Mouse (Mus musculus): ENCODE results near the gene Opcml. TPM values are rescaled to one million over a fixed set of nuclear protein-coding genes. Genes with fewer than 3 reads are reported as not detected.

The Opcml gene
- total RNA-seq, 2 experiments from 2014 or later: 210 to 230 TPM

DNA sequence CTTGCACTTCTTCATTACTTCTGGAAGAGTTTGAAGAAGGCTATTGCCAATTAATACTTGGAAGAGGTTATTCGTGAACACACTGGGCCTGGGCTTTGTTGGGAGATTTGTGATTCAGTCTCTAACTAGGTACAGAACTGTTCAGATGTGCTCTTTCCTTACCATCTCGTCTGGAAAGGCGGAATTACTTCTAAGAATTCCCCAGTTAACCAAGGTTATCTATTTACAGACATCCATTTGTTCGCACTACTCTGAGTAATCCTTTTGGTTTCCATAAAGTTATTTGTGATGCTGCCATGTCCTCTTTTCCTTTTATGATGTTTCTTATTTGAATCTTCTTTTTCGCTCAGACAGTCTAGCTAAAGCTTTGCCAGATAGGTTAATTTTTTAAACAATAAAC, 630.2 kb downstream of the Opcml start:
- DNase-seq (ENCODE audit: low spot score in 2 of 2): no peak

DNA sequence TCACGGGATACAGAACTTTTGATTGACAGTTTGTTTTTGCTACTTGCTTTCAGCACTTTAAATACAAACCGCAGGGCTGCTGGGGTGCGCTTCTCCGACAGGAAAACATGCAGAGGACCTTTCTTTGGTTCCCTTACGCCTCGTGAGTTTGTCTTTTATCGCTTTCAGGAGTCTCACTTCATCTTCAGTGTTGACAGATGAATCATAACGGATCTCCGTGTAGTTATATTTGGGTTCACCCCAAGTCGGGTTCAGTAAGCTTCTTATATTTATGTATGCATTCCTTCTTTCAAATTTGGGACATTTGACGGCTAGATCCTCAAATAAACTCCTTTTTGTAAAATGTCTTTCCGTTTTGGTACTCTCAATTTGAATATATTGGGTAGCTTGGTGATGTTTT, 632.8 kb downstream of the Opcml start:
- DNase-seq (ENCODE audit: low spot score in 2 of 2): no peak

DNA sequence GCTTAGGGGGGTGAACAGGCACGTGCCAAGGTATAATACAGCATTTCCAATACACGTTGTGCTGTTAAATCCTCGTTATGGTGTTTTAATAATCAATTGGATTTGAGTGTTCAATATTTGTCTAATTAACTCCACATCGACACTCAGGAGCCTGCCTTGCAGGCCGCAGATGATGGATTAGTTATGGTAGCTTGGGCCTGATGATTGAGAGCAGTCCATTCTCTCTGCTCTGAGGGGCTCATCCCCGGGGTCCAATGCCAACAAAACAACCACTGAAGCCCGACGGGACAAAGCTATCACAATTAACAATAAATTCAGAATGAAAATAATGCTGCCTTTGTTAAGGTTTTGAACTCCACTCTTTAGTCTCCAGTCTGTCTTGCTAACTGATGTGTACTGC, 641.6 kb downstream of the Opcml start:
- no peak for DNase-seq (ENCODE audit: low spot score in 2 of 2)

GRCm38 (mm10) chr9:28438752-28439151, 648.2 kb downstream of the Opcml start:
- DNase-seq (ENCODE audit: low spot score in 2 of 2): no peak

DNA sequence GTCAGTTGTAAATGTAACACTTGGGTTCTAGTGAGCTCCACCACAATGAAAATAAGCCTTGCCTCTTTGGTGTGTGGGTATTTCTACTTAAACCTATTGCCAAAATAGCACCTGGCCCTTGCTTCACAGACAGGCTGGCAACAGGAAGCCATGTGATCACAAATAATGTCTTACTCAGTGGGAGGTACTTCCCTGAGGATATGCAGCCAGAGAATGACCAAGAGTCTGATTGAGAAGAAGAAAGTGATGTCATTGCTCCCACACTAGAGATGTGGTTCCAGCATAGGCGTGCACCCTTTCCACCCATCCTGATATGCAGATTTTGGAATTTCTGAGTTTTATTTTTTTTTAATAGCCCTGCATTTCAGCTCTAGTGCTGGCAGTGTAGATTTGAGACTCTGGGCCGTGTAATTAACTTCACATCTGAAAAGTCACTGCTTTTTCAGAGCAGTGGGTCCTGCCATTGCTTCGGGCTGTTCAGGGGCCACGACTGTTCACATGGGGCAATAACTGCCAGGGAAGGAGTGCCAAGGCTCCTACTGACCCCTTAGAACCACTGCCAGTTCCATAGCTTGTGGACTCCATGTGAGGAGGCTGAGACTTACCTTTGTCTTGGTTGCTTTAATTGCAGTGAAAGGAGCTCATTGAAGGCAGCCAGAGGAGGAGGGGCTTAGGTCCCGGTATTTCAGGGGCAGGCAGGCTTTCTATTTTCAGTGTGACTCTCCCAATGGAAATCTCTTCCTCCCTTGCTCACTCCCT, 649.0 kb downstream of the Opcml start:
- no peak for DNase-seq (ENCODE audit: low spot score in 2 of 2)

DNA sequence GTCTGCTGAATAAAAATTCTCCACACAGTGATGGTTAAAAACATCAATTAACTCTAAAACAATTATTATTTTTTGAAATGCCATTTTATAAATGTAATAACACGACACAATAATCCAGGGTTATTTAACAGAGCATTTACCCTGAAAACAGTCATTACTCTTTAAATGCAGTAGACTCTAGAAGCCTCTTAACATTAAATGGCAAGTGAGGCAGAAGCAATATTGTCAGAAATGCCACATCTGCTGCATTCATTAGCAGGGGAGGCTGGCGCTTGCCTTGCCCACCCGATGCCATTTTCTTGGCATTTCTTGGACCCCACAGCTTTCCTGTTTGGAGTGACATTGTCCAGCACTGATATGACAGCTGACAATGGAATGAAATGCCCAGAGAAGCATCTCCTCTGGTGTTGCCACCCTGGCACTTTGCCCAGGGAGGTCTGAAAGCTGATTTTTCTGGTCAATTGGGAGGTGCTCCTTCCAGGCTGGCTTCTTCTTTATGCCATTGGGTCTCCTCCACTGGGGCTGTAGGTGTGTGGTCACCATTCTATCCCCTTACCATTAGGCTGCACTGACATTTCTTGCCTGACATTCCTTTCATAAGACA, 649.7 kb downstream of the Opcml start:
- no peak for DNase-seq (ENCODE audit: low spot score in 2 of 2)

DNA sequence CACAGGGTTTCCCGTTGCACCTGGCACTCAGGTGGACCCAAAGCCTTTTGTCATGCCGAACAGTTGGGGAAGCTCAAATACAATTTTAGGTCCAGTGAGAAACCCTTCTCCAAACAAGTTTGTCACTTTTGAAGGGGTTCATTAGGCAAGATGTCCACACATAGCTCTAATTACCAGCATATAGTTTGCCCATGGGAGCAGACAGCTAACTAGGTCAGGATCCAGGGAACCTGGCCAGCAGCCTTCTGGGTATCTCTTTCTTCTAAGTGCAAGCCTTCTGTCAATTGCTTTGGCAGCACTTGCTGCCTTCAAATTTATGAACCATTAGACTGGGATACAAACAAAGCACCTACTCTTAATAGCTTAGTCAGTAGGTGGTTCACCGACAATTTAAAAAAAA, 653.9 kb downstream of the Opcml start:
- no peak for DNase-seq (ENCODE audit: low spot score in 2 of 2)

DNA sequence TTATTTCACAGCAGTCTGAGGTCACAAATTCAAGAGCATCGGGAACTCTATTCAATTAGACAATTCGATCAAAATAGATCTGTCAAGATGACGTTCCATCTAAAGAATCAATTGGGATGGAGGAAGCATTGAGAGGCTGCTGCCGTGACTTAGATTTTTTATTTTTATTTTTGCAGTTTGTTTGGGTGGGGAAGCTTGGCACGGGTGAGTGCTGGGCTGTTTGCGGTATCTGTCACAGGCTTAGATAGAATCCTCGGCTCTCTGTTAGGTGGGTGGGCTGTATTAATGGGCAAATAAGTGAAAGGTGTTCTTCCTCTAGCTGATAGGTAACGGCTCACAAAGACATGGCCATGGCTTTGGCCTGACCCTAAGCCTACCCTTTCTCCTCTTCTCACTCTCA, 654.4 kb downstream of the Opcml start:
- no peak for DNase-seq (ENCODE audit: low spot score in 2 of 2)

DNA sequence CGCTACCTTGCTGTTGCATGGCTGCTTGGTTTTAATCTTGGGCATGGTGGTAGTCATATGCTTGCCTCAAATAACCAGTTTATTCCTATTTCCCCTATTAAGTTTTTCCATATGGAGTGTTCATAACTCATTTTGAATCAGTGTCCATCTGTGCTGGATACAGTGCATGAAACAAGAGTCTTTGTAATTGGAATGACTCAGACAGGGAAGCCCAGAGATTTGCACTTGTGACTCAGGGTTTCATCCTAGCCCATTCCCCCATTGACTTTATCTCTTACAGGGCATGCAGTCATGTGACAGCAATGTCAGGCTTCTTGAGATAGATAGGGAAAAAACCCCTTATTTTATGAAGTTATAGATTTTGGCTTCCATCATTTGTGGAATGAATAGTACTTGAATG, 655.3 kb downstream of the Opcml start:
- DNase-seq (ENCODE audit: low spot score in 2 of 2): no peak

GRCm38 (mm10) chr9:28446278-28447064, 655.9 kb downstream of the Opcml start:
- no peak for DNase-seq (ENCODE audit: low spot score in 2 of 2)

- no peak for DNase-seq (ENCODE audit: low spot score in 2 of 2)
Measured at GRCm38 (mm10) chr9:28452509-28452908, 661.9 kb downstream of the Opcml start.

DNA sequence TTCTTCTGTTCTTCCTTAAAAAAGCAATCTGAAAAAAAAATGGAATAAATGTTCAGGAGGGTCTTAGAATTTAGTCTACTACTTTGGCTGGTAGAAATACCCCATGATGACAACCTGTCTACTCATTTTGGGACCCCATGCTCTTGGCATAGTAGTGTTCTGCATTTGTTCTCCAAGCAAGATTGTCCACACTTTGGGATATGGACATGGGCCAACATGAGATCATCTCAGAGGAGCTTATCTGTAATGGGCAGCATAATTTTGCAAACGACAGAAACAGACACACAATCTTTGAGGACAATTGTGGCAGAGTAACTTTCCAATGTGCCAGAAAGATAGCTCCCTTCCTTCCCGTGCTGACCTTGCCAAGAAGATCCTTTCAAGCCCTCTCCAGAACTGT, 662.5 kb downstream of the Opcml start:
- DNase-seq (ENCODE audit: low spot score in 2 of 2): no peak

GRCm38 (mm10) chr9:28457982-28458770, 667.6 kb downstream of the Opcml start:
- DNase-seq (ENCODE audit: low spot score in 2 of 2): no peak

- no peak for DNase-seq (ENCODE audit: low spot score in 2 of 2)
Measured at GRCm38 (mm10) chr9:28463622-28464021, 673.0 kb downstream of the Opcml start.

GRCm38 (mm10) chr9:28469419-28469818, 678.8 kb downstream of the Opcml start:
- no peak for DNase-seq (ENCODE audit: low spot score in 2 of 2)

- no peak for DNase-seq (ENCODE audit: low spot score in 2 of 2)
Measured at GRCm38 (mm10) chr9:28471501-28471900, 680.9 kb downstream of the Opcml start.

DNA sequence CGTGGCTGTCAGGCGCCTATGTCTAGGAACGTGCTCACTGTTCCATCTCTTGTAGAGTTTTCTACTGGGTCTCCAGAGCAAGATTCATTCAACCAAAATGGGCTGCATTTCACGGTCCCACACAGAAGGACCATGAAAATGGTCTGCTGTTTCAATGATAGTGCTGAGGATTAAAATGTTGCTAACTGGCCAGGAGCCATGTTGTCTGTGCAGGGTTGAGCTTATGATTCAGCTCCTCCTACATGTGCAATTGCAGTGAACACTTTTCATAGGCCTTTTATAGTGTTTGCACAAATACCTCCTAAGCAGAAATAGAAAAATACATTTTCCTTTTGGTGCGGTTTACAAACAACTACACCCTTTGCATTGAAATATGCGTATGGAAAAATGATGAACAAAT, 684.0 kb downstream of the Opcml start:
- peak in 1 of 2 experiments; percentile 37 for DNase-seq (ENCODE audit: low spot score in 2 of 2)

GRCm38 (mm10) chr9:28481261-28481660, 690.7 kb downstream of the Opcml start:
- DNase-seq (ENCODE audit: low spot score in 2 of 2): no peak

- DNase-seq (ENCODE audit: low spot score in 2 of 2): no peak
Measured at GRCm38 (mm10) chr9:28488499-28488898, 697.9 kb downstream of the Opcml start.

- no peak for DNase-seq (ENCODE audit: low spot score in 2 of 2)
Measured at GRCm38 (mm10) chr9:28489828-28490227, 699.3 kb downstream of the Opcml start.

- DNase-seq (ENCODE audit: low spot score in 2 of 2): no peak
Measured at GRCm38 (mm10) chr9:28490410-28490809, 699.8 kb downstream of the Opcml start.

Data from left cerebral cortex, adult 18-20 months (tissue).